Mouse (Mus musculus) retina, postnatal 7 days (tissue): ENCODE measurements around the gene Brinp2.

Experiments
- DNase-seq: peaks from one replicate; pipeline ENCODE4 v3.0.0-alpha.2; 2012; ENCODE audit warnings: low read depth, low spot score

Brinp2 gene

DNA sequence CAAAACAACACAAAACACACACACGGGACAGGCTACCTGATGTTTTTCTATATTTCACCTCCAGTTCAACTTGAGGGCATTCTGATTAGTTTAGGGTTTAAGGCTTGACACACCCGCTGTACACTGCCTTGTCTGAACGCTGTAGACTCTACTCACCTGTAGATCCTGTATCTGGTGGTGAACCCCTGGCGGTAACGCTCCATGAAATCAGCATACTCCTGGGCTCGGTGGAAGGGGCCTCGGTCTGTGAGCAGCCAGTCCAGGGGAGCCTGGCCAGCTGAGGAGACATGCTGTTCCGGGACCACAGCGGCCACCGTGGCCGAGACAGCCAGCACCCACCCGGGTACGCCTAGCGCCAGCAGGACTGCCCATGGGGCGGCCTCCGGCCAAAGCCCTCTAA lies 60.9 kb downstream of the Brinp2 start:
- DNase-seq: no peak

DNA sequence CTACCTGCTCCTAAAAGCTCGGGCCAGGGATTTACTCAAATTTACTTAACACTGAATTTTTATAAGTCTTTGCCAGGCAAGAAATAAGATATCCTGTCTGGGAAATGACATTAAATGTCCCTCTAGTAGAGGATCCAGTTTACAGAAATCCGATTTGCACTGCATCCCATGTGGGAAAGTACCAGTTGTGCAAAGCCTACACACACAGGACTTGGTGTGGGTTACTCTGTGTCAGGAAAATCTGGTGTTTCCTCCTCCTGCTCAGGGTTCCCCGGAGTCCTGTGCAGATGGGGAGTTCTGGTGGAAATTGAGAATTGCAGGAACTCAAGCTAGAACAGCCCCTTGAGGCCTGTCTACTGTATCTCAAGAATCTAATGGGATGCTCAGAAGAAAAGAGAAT lies 70.9 kb downstream of the Brinp2 start:
- no peak for DNase-seq

DNA sequence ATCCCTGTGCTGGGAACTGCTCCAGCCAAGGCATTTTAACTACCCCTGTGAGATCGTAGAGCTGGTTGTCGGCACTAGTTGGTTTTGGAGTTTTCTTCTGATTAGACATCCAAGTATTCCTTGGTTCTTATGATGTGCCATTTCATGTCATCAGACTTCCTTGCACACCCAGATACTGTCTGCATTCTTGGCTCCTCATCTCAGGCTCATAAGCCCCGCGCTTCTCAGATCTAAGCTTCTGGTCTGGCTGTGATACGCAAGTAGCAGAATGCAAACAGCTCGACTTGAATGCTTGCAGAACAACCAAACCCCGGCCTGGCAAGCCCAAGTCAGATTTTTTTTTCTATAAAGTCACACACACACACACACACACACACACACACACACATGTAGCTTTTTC lies 72.3 kb downstream of the Brinp2 start:
- no peak for DNase-seq

DNA sequence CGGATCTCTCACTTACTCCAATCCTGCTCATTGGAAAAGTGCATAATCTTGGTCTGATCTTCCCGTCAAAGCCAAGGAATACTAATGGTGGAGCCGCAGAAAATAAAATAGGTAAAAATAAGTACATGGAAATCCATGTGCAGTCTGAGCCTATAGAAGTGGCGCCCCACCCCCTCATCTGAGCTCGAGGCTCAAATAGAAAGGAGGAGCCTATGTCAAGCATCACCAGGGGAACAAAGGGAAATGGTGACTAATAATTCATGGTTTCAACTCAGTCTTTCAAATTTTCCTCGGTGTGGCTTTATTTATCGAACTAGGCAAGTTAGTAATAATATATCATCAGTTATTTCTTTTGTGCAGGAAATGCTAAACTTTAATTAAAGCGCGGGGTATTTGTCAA lies 84.1 kb downstream of the Brinp2 start:
- no peak for DNase-seq

DNA sequence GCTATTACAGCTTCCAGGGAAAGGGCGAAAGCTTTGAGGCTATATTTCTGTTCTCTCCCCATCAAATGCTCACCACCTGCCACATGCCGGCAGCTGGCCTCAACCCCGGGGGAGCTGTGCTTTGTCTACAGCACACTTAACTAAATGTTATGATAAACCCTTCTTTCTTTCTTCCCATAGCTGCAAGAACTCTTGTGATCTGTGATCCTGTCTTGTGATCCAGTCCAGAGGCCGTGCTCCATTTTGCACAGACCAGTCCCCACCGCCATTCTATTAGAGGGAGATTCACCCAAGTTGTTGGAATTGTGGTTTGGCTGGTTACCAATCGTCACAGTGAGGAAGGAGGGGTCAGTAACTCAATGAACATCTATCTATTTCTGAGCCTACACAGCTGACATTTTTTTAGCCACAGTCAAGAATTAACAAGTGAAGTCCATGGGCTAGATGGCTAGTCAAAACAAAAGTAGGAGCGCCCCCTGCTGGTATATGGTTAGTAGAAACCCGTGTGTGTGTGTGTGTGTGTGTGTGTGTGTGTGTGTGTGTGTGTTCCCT lies 89.0 kb downstream of the Brinp2 start:
- DNase-seq: peak; percentile 69

DNA sequence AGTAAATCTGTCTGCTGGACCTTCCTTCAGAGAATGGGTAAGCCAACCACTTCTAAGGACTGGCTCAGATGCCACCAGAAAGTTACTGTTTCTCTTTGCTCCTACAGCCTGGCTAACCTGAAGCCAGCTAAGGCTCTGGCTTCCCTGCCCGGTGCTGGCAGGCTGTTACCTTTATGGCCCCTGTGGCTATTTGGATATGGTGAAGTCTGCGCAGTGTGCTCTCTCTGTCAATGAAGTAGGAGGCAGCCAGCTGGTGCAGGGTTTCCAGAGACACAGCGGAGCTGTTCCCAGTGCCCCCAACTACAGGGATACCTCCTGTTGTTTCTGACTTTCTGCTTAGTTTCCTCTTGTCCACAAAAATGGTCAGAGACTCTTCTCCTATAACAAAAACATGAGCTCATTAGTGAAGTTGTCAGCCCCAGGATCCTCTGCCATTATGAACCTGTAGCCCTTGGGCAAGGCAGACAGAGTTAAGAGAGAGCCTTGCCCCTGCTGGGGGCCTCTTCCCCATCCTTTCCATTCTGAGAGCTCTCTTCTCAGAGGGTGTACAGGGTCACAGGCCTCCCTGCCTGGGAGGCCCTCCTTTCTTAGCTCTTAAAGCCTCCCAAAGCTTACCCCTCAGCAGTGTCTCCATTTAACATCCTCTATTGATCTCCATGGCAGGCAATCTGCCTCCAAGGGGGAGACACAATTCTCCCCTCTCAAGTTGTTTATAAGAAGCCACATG lies 89.7 kb downstream of the Brinp2 start:
- no peak for DNase-seq

DNA sequence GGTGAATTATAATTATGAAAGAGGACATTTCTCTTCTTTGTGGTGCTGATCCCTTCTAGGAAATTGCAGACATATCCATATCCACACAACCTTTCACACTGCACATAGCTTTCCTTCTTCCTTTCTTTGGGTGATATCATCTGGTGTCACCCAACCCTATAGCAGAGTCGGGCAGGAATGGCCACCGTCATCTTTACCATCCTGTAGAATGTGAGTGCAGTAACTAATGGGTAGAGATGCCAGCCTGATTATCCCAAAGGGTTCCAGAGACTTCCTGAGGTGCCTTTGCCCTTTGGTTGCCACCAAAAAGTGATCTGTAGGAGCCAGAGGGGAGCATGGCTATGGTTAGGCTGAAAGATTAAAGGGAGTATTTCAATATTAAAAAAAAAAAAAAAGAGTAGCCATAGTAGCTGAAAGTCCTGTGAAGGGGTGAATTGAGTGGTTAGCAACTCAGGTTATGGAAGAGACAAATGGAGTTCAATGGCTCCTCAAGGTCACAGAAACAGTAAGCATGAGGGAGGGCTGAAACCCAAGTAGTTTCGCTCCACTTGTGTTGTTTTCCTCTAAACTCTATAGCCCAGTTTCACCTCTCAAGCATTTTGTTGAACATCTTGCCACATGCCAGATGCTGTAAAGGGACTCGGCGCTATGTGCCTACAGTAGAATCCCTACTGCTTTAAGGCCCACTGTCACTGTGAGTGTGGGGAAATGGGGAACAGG lies 96.5 kb downstream of the Brinp2 start:
- DNase-seq: no peak

DNA sequence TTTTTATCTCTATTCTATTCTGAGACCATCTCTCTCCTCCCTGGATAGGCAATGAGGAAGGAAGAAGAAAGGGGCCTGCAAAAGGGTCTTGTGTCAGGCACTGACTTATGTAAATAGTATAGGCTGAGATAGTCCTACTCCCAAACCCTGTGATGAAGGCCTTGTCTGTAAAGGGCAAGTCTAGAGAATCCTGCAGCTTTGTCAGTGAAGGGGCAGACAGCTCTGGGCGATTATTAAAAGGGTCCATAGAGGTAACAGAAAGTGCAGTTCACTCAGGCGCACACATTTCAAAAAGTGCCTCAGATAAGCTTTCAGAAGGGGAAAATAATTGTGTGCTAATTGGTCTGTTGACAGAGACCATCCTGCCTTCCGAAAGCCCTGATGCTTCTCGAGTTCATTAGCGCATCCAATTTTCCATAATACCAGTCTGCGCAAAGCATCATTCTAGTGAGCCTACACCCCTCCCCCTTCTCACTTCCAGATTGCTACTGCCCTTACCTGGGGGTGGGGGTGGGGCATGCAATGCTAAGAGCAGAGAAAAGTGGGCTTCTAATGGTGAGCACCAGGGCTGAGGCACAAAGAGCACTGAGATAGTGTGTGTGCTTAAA lies 97.3 kb downstream of the Brinp2 start:
- no peak for DNase-seq

DNA sequence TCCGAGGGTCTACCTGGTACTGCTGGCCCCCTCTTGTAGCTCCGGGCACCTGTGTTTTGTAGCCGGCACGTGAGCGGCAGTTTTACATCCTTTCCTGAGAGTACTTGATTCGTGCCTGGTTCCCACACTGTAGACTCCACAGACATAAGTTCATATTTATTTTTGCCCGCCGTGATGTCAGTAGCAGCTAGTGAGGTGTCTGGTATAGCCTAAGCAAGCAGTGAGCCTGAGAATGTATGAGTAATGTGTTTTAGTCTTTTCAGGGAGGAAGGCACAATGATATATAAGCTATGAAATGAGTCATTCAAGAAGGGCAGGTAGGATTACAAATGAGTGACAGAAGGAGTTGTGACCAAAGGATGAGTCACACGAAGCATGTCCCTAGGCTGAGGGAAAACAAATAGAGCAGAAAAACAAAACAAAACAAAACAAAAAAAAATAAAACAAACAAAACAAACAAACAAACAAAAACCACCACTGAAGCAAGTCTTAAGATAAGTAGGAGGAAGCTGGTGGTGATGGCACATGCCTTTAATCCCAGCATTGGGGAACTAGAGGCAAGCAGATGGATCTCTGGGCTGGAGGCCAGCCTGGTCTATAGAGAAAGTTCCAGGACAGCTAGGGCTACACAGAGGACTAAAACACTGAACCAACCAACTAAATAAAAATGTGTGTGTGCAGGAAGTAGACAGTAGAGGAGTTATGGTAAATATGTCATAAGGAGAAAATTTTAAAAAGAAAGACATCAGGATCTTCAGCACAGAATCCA lies 100.0 kb downstream of the Brinp2 start:
- DNase-seq: no peak

DNA sequence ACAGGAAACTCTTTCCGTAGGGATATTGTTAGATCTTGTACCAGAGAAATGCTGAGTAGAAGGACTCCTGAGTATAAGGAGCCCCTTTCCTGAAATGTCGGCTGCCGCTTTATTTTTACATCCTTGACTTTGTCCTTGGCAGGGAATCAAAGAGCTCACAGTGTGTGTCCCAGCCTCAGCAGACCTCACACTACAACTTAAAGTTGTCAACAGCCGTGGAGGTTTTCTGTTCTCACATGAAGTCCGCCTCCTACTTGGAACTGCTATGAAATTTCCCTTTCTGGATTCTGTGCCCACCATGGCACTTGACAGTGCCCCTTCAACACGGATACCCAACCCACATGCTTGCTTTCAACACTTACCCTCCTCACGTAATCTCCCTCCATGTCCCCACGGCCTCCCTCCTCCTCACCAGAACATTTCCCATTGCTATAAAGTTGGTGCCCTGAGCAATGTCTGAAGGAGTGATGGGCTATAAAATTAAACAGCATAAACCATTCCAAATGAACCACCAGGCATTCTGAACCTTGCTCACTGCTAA lies 103.4 kb downstream of the Brinp2 start:
- no peak for DNase-seq

DNA sequence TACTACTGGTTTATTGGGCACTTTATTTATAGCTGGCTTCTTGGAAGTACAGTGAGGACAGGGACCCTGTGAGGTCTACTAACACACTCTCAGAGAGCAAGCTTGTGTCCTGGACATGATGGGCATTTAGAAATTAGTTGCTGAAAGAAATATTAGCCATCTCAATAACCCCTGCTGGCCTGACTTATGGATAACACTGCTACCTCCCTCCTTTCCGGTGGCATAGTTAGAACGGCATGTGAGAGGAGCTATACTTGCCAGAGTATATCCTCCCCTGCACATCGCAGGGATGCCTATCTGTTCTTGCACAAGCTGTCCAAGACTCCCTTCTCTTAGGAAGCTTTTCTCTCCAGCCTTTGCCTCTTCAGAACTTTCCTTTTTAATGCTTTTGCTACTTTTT lies 107.9 kb downstream of the Brinp2 start:
- DNase-seq: no peak

DNA sequence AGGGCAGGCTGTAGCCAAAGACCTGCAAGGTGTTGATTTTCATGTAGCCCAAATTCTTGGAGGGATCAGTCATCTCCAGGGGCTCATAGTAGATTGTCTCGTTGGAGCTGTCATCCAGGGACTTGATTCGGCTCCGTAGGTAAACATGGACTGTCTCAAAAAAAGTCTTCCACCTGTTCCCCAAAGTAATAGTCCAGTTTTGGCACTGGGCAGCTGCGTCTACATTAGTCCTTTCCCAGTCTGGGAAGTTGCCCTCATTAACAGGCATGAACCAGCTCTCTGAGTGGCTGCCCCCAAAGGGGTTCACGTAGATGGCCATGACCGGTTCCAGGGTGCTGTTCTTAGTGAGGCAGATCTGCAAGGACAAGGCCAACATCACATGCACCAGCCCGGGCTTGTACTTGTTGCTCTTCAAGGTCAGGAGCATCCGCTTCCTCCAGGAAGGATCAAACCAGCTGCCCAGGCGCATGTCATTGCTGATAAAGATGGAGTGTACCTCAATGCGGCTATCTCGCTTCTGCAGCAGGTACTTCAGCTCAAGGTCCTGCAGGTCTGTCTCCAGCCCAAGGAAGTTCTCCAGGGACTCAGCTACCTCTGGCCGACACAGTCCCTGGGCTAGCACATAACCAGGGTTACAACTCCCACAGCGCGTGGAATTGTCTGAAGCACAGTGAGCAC lies 109.5 kb downstream of the Brinp2 start:
- DNase-seq: no peak

DNA sequence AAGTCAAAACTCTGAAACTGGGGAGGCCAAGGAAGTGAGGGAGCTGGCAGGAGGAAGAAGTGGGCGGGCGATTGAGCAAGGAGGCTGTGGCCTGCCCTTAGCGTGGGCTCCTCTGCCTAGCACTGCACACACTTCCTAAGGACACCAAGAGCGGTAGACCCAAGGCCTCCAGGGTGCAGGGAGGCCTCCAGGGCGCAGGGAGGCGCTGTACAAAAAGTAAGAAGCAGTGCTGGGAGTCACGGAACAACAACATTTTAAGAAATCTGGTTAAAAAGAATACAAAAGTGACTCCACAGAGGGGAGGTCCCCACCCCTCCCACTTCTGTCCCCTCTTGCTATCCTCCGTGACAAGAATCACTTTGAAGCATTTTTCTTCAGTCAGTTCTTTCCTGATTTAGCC lies 110.6 kb downstream of the Brinp2 start:
- no peak for DNase-seq

DNA sequence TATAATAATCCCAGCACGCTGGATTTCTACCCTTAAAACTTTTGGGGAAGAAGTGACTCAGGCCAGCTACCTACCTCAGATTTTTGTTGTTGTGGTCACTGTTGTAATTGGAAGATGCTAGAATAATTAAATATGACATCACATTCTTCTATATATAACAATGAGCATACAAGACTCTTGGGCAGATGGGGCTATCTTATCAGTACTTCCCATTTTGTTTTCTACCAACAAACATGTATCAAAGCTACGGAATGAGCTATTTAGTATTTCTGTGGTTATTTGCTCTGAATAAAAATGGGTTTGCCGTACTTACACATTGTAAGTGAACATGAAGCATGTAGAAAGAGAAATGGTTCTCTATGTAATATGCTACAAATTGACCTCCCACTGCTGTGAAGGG lies 112.1 kb downstream of the Brinp2 start:
- no peak for DNase-seq

DNA sequence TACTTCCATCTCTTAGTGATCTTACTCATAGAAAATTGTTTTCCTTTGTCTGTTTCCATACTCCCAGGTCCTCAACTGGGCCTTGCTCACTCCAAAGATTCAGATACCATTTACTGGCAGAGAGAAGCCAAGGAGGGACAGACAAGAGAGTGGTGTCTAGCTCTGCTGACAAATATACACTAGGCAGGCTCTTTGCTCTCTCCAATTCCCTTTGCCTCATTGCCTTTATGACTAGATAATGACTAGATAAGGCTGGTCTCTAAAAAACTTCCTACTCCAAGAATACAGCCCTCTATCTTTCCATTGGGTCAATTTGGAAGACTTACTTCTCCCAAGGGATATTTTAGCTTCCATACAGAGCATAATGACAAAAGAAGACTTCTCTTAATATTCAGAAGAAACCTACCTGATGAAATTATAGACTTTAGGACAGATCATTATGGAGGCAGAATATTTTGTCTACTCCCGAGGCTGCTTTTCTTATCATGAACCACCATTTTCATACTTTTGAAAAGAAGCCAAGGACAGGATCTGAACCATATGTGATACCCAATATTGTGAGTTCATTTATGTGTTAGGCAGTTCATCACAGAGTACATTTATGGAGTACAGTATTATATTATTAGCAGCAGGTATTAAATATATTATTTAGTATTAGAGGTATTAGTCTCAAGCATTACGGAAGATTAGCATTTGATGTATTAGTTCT lies 114.1 kb downstream of the Brinp2 start:
- no peak for DNase-seq

DNA sequence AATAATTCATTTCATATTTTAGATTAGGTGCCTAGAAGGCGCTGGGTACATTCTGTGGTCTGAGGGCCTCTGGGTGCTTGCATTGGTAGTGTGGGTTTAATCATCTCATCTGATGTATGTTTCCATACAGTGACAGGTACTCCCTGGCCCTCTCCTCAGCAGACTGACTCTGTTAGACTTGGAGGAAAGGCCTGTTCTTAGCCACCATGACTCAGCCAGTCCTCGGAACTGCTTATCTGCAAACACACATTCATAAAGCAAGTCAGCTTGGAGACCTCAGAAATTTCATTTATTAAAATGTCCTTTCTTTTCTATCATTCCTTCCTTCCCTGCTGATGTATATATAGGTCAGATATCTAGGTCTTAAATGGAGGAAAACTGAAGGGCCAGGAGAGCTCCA lies 116.3 kb downstream of the Brinp2 start:
- no peak for DNase-seq

DNA sequence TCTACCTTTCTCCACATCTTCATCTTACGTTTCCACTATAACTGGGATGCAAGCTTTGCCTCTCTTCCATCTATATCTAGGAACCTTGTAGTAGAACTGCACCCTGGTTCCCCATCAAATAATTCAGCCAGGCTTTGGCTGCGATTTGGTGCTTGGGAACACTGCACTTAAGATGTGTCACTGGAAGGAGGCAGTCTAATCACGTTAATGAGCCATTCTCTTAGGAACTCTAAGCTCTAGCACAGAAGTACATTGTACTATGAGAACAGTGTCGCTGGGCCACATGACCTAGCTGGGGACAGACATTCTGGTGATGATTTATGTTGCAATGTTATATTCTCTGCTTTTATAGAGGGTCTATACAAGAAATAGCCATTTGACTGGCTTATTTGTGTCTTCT lies 117.4 kb downstream of the Brinp2 start:
- no peak for DNase-seq

DNA sequence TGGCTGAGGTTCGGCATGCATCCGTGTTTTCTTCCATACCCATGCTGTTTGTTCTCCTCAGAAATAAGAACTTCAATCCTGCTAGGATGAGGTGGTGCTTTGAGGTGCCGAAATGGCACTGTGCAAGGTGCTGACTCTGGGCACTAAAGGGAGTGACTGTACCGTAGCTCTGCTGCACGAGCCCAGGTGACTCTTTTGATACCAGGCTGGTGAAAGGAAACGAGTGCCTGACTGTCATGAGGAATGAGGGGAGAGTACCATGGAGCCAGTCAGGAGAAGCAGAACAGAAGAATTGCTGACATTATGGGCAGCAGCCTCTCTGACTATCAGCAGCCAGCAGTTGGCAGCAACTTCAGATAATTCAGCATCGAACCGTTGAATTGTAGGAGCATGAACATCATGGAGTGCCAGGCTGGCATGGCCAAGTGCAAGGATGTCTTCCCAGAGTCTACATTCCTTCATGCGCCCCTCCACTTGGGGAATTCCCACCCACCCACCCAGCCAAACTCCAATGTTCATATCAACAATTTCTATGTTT lies 127.4 kb downstream of the Brinp2 start:
- no peak for DNase-seq

DNA sequence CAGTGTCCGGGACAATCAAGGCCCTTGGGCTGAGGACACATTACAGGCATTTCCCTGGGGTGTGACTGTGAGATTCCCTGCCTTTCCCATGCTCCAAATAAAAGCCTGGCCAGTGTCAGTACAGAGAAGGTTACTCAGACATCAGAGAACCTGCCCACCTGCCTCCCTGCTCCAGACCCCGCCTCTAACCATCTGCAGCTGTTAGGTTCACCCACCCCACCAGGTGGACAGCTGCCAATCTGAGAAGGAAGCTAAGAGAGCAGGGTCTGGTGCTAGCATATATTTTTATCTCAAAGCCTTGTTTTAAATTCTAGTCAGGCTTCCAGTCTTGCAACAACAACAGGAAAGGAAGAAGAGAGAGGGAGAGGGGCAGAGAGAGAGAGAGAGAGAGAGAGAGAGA lies 128.9 kb downstream of the Brinp2 start:
- DNase-seq: no peak

DNA sequence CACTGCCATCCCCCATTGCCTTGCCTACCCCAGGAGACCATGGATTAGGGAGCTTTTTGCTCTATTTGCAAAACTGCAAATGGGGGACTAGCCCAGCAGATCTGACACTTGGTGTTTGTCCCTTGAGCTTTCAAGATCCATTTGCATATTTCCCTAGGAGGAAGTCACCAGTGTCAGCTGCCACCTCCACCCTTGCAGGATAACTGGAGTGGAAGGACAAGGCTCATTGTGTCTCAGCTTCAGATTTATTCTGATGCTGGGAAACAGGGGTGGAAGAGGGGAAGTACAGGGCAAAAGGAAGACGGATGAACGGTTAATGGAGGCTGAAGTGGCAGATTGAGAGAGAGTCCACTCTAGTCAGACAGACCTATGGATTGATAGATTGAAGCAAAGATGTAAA lies 129.4 kb downstream of the Brinp2 start:
- DNase-seq: no peak
